Mouse (Mus musculus) limb, embryonic 10.5 days (tissue): ENCODE data around the gene Vmn2r83. TPM values are rescaled to one million over a fixed set of nuclear protein-coding genes. Genes with fewer than 3 reads are reported as not detected.
A peak's percentile ranks its signal among the peaks of the same experiment; 100 is the strongest.
"Not testable (repeated sequence)": the region's sequence is repeated elsewhere in the genome, so short reads cannot be mapped to it uniquely, and the experiment has no call there.

Source experiments
- DNase-seq: peaks from one replicate; pipeline ENCODE4 v3.0.0-alpha.2; 2017; ENCODE audit warnings: low spot score
- H3K27ac ChIP-seq: fragments of 300-500 bp; sonication (generic); 2 replicates; pipeline ENCODE4 v1.5.1; 2016; ENCODE audit warnings: mild to moderate bottlenecking
- H3K27me3 ChIP-seq: fragments of 300-500 bp; sonication (generic); 2 replicates; pipeline ENCODE4 v1.6.1; 2016; ENCODE audit warnings: low read depth, mild to moderate bottlenecking; ENCODE audit not compliant: poor library complexity, severe bottlenecking
- H3K36me3 ChIP-seq: fragments of 300-500 bp; sonication (generic); 2 replicates; pipeline ENCODE4 v1.6.1; 2016; ENCODE audit warnings: mild to moderate bottlenecking, moderate library complexity
- H3K4me1 ChIP-seq: fragments of 300-500 bp; sonication (generic); 2 replicates; pipeline ENCODE4 v1.6.1; 2016
- H3K4me3 ChIP-seq: fragments of 300-500 bp; sonication (generic); 2 replicates; pipeline ENCODE4 v1.5.1; 2016; ENCODE audit warnings: mild to moderate bottlenecking, moderate library complexity
- H3K9me3 ChIP-seq: fragments of 300-500 bp; sonication (generic); replicated peaks from 2 replicates; pipeline ENCODE4 v1.6.1; 2016; ENCODE audit warnings: mild to moderate bottlenecking
- WGBS: fragments of 180-500 bp; shearing (Covaris S2); methylation state at CpG from one replicate; pipeline ENCODE4 v1.1.7; 2016; 5-methylcytosine and 5-hydroxymethylcytosine counted together
- polyA plus RNA-seq: library from polyadenylated mRNA; unstranded; fragments of >200 nt; fragmentation: Nextera tagmentation; extraction: Ambion mirVana; gene quantifications from 2 replicates; pipeline ENCODE4 v1.2.1, GENCODE M21; 2016

The Vmn2r83 gene
- polyA plus RNA-seq, result not detected in 2 replicates

- Histone ChIP-seq H3K36me3 (no peaks in the 10 kb centered on the region), H3K27ac (no peak within 1 kb of the TSS), H3K4me3 (no peak within 1 kb of the TSS), H3K27me3 (no peaks in the 10 kb centered on the region), H3K4me1 (no peaks in the 10 kb centered on the region), H3K9me3 (no peaks in the 10 kb centered on the region)
- no peak for DNase-seq
Observed at GRCm38 (mm10) chr10:79468431-79468830, at the start of gene Vmn2r83. Gene Vmn2r83 (plus strand): TSS chr10:79468731.

DNA sequence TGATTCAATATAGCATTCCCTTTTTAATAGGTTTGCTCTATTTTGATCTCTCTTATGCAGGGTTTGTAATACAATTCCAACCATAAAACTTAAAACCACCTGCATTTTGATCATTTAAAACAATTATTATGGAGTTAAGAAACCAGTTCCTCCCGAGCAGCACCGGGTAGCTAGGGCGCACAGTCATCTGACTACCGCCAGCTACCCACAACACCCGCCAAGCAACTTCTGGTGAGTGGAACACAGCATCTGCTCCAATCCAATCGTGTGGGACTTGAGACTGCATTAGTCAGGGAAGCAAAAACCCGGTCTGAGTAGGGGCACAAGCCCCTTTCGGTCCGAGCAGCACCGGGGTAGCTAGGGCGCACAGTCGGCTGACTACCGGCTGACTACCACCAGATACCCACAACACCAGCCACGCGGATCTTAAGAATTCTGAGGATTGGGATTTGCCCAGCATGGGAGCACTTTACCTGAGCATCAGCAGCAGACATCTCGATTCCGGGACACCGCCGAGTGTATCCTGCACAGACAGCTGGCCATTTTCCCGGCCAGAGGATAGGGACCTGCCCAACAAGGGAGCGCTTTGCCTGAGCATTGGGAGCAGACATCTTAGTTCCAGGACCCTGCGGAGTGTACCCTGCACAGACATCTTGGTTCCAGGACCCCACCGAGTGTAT, 33.2 kb upstream of the Vmn2r83 start:
- DNase-seq, H3K4me1 ChIP-seq, H3K36me3 ChIP-seq, H3K4me3 ChIP-seq, H3K9me3 ChIP-seq, H3K27me3 ChIP-seq, H3K27ac ChIP-seq: not testable (repeated sequence)
- 88% methylated on average over 23 of the region's 23 CpGs for WGBS

- Histone ChIP-seq H3K9me3 (no peaks in the 10 kb centered on the region), H3K4me1 (no peaks in the 10 kb centered on the region), H3K27ac (no peak overlapping the region), H3K27me3 (no peaks in the 10 kb centered on the region), H3K4me3 (no peak overlapping the region), H3K36me3 (no peaks in the 10 kb centered on the region)
- WGBS, result 64% methylated on average over 3 of the region's 3 CpGs
- no peak for DNase-seq
Observed at GRCm38 (mm10) chr10:79495886-79496285, 27.4 kb downstream of the Vmn2r83 start.

- Histone ChIP-seq H3K27ac (no peak overlapping the region), H3K9me3 (no peaks in the 10 kb centered on the region), H3K36me3 (no peaks in the 10 kb centered on the region), H3K4me3 (no peak overlapping the region), H3K4me1 (no peaks in the 10 kb centered on the region), H3K27me3 (no peaks in the 10 kb centered on the region)
- DNase-seq, result no peak
- 65% methylated on average over 2 of the region's 2 CpGs for WGBS
Observed at GRCm38 (mm10) chr10:79496701-79497288, 28.3 kb downstream of the Vmn2r83 start.

DNA sequence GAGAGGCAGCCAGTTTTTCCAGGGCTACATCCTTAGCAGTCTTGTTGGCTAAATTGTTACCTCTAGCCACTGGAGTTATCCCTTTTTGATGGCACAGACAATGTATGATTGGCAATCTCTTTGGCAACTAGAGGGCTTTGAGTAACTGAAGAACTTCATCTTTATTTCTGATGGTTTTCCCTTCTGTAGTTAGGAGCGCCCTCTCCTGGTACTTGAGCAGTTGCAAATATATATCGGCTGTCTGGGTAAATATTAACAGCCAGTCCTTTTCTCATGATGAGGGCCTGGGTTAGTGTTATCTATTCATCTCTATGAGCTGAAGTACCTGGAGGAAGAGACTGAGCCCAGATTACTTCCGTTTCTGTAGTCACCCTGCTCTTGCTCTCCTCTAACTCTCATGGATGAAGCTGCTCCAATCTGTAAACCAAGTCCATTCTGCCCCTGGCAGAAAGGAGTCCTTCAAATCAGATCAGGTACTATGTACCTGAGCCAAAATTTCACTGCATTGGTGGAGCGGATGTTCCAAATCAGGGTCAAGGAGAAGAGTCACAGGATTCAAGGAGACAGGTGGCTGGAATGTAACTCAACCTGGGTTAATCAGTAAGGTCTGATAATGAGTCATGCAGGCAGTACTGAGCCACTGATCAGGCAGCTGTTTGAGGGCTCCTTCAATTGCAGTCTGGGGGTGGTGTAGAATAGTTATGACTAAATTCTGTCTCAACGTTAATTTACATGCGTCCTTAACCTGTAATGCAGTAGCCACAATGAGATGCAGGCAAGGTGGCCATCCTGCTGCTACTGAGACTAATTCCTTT, 34.5 kb downstream of the Vmn2r83 start:
- no peaks in the 10 kb centered on the region for H3K9me3 ChIP-seq
- no peaks in the 10 kb centered on the region for H3K4me1 ChIP-seq
- no peak overlapping the region for H3K4me3 ChIP-seq
- no peak for DNase-seq
- no peaks in the 10 kb centered on the region for H3K27me3 ChIP-seq
- 67% methylated on average over 6 of the region's 6 CpGs for whole genome bisulfite sequencing
- no peak overlapping the region for H3K27ac ChIP-seq
- no peaks in the 10 kb centered on the region for H3K36me3 ChIP-seq

DNA sequence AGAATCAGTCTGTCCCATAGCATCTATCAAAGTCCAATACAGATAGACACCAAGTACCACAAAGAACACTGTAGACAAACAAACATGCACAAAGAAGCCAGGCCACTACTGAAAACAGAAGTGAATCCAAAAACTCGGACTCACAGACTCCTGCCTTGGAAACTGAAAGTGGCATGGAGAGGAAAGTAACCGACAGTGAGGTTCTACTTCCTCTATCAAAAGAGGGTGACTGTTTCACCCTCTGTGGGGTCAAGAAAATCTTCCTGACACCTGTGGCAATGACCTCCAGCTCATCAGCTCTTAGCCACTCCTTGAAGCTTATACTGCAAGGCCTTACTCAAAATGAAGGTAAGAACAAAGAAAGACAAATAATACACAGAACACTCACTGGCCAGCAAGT, 38.2 kb downstream of the Vmn2r83 start:
- Histone ChIP-seq H3K36me3 (no peaks in the 10 kb centered on the region), H3K9me3 (no peaks in the 10 kb centered on the region), H3K27ac (no peak overlapping the region), H3K4me1 (no peaks in the 10 kb centered on the region), H3K4me3 (no peak overlapping the region), H3K27me3 (no peaks in the 10 kb centered on the region)
- 80% methylated on average over 2 of the region's 2 CpGs for WGBS
- DNase-seq, result no peak

GRCm38 (mm10) chr10:79524433-79524832, 55.9 kb downstream of the Vmn2r83 start:
- no peaks in the 10 kb centered on the region for H3K4me1 ChIP-seq

DNA sequence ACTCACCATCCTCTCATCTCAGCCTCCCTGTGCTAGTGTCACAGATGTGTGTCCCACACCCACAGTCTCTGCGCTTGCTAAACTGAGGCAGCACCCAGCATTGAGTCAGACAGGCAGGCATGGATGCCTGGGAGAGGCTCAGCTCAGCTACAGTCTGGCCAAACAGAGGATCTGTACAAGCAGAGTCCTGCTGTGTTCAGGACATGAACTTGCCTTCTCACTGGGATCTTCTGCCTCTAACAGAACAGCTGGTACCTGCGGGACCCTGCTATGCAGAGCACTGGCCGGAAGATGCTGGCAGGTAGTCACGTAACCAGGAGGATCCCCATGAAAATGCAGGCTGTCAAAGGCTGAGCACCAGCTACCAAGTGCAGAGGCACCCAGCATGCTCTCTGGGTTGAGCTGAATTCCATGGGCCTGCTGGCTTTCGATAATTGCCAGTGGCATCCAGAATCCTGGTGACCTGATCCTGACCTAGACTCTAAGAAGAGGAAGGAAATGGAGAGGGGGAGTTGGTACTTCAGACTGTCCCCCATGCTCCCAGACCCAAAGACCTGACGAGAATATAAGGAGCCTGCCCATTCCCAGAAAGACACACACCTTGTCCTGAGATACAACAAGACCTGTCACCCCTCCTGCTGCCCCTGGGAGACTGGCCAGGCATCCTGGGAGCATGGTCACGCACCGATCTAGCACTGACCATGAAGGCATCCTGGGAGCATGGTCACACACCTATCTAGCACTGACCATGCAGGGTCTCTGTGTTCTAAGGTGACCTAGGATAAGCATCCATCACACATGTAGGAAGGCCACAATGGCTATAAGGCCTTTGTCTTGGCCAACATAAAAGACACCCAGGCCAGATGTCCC, 57.2 kb downstream of the Vmn2r83 start:
- Histone ChIP-seq H3K27ac (no peak overlapping the region), H3K36me3 (peaks cover 41% of the 10 kb centered on the region), H3K4me3 (no peak overlapping the region), H3K4me1 (no peaks in the 10 kb centered on the region), H3K9me3 (no peaks in the 10 kb centered on the region), H3K27me3 (no peaks in the 10 kb centered on the region)
- peak; percentile 28 for DNase-seq
- 90% methylated on average over 8 of the region's 8 CpGs for WGBS

More at GRCm38 (mm10) chr10:79524433-79524832, 55.9 kb downstream of the Vmn2r83 start:
- Histone ChIP-seq H3K9me3 (no peaks in the 10 kb centered on the region), H3K27me3 (no peaks in the 10 kb centered on the region), H3K36me3 (peaks cover 29% of the 10 kb centered on the region), H3K27ac (no peak overlapping the region), H3K4me3 (no peak overlapping the region)
- 85% methylated on average over 1 of the region's 1 CpGs for WGBS
- peak; percentile 3 for DNase-seq

- Histone ChIP-seq H3K27me3 (no peaks in the 10 kb centered on the region), H3K4me1 (peaks cover 6% of the 10 kb centered on the region; the same call in 1 of the 2 replicates), H3K4me3 (no peak overlapping the region), H3K27ac (no peak overlapping the region), H3K9me3 (no peaks in the 10 kb centered on the region), H3K36me3 (peaks cover 42% of the 10 kb centered on the region)
- 89% methylated on average over 12 of the region's 12 CpGs for WGBS
- DNase-seq, result peak; percentile 17
Observed at GRCm38 (mm10) chr10:79526661-79527452, 58.3 kb downstream of the Vmn2r83 start.

DNA sequence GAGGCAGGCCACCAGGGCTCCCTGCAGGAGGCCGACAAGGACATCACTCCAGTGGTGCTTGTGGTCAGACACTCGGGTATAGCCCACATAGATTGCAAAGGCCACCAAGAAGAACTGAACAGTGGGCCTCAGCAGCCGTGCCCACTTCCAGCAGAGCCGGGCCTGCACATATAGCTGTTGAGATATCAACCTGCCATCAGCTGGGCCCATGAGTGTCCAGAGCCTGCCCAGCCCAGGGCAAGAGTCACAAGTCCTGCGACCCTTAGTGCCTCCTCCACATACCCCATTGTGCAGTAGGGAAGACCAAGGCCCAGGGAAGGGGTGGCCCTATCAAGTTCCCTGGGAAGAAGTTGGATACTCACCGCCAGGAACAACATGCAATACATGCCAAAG, 58.9 kb downstream of the Vmn2r83 start:
- peaks cover 10% of the 10 kb centered on the region for H3K4me1 ChIP-seq
- no peak overlapping the region for H3K27ac ChIP-seq
- no peaks in the 10 kb centered on the region for H3K9me3 ChIP-seq
- H3K36me3 ChIP-seq, result peaks cover 42% of the 10 kb centered on the region
- no peaks in the 10 kb centered on the region for H3K27me3 ChIP-seq
- 88% methylated on average over 6 of the region's 6 CpGs for WGBS
- no peak overlapping the region for H3K4me3 ChIP-seq
- peak; percentile 17 for DNase-seq

DNA sequence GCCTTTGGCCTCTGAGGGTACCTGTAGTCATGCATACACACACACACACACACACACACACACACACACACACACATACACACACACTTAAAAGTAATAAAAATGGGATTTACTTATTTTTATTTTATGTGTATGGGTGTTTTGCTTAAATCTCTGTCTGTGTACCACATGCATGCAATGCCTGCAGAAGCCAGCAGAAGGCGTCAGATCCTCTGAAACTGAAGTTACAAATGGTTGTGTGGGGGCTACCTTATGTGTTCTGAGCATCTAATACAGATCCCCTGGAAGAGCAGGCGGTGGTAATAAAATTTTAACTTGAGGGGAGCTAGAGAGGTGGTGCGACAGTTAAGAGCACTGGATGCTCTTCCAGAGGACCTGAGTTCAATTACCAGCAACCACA, 59.5 kb downstream of the Vmn2r83 start:
- 81% methylated on average over 3 of the region's 3 CpGs for WGBS
- no peak for DNase-seq
- Histone ChIP-seq H3K36me3 (peaks cover 42% of the 10 kb centered on the region), H3K4me3 (no peak overlapping the region), H3K9me3 (no peaks in the 10 kb centered on the region), H3K4me1 (peaks cover 16% of the 10 kb centered on the region), H3K27ac (no peak overlapping the region), H3K27me3 (no peaks in the 10 kb centered on the region)

DNA sequence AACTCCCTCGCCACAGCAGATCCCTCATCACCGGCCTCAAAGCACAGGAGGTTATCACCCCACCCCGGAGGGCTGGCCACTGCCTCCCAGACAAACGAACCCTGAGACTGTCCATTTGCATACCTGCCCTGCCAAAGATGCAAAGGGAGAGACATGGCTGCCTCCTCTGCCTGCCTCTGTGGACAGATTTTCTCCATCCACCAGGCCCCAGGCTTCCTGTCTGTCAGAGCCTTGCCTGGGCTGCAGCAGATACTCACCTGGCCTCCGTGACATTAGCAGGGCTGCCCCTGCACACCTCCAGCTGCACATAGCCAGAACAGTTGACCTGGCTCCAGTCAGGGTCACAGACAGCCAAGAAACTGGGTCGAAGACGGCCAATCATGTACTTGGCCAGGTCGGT, 61.7 kb downstream of the Vmn2r83 start:
- Histone ChIP-seq H3K36me3 (peaks cover 42% of the 10 kb centered on the region), H3K9me3 (no peaks in the 10 kb centered on the region), H3K27me3 (no peaks in the 10 kb centered on the region), H3K4me1 (peaks cover 28% of the 10 kb centered on the region), H3K27ac (no peak overlapping the region), H3K4me3 (no peak overlapping the region)
- DNase-seq, result no peak
- 74% methylated on average over 8 of the region's 8 CpGs for WGBS
